Mouse (Mus musculus) lung, embryonic 16.5 days (tissue): ENCODE data around the gene Gm10230. TPM values are rescaled to one million over a fixed set of nuclear protein-coding genes. Genes with fewer than 3 reads are reported as not detected.
"Not testable (repeated sequence)": the region's sequence is repeated elsewhere in the genome, so short reads cannot be mapped to it uniquely, and the experiment has no call there.

Experiments used
- ATAC-seq: fragments of 200-750 bp; cut with Nextera tagmentation; 2 replicates; pipeline ENCODE4 v1.8.0; 2017; ENCODE audit warnings: low read depth, mild to moderate bottlenecking, moderate library complexity
- H3K27ac ChIP-seq: fragments of 300-500 bp; sonication (generic); 2 replicates; pipeline ENCODE4 v1.5.1; 2014; ENCODE audit warnings: mild to moderate bottlenecking, control low read depth, low read length
- H3K27me3 ChIP-seq: fragments of 300-500 bp; sonication (generic); 2 replicates; pipeline ENCODE4 v1.6.1; 2014; ENCODE audit warnings: low read depth, low read length, mixed read lengths; ENCODE audit not compliant: control insufficient read depth, insufficient read depth
- H3K36me3 ChIP-seq: fragments of 300-500 bp; sonication (generic); 2 replicates; pipeline ENCODE4 v1.6.1; 2014; ENCODE audit warnings: low read length; ENCODE audit not compliant: control insufficient read depth, insufficient read depth
- H3K4me1 ChIP-seq: fragments of 300-500 bp; sonication (generic); replicated peaks from 2 replicates; pipeline ENCODE4 v1.6.1; 2014; ENCODE audit warnings: low read length, mixed read lengths; ENCODE audit not compliant: control insufficient read depth, insufficient read depth
- H3K4me2 ChIP-seq: fragments of 300-500 bp; sonication (generic); 2 replicates; pipeline ENCODE4 v1.6.1; 2014; ENCODE audit warnings: low read depth, low read length, control low read depth
- H3K4me3 ChIP-seq: fragments of 300-500 bp; sonication (generic); 2 replicates; pipeline ENCODE4 v1.5.1; 2014; ENCODE audit warnings: mild to moderate bottlenecking, low read length, control low read depth
- H3K9ac ChIP-seq: fragments of 300-500 bp; sonication (generic); 2 replicates; pipeline ENCODE4 v1.6.1; 2014; ENCODE audit warnings: low read length, control low read depth
- H3K9me3 ChIP-seq: fragments of 300-500 bp; sonication (generic); 2 replicates; pipeline ENCODE4 v1.6.1; 2016; ENCODE audit warnings: low read length; ENCODE audit not compliant: control insufficient read depth
- WGBS: fragments of 180-500 bp; shearing (Covaris S2); extraction: QIAGEN DNeasy Blood & Tissue Kit; methylation state at CpG from one replicate; pipeline ENCODE4 v1.1.7; 2014; 5-methylcytosine and 5-hydroxymethylcytosine counted together
- microRNA-seq: library from miRNA; unstranded; fragments of <30 nt; microRNA quantifications from one replicate; pipeline ENCODE4, GENCODE M21; 2016
- polyA plus RNA-seq: library from polyadenylated mRNA; unstranded; fragments of >200 nt; fragmentation: Nextera tagmentation; extraction: Ambion mirVana; gene quantifications from 2 replicates; pipeline ENCODE4 v1.2.1, GENCODE M21; 2015

The Gm10230 gene
- polyA plus RNA-seq = not detected in 2 replicates

- H3K4me2 ChIP-seq, H3K27ac ChIP-seq, H3K4me1 ChIP-seq, H3K36me3 ChIP-seq, H3K9me3 ChIP-seq, H3K4me3 ChIP-seq, H3K27me3 ChIP-seq, ATAC-seq, H3K9ac ChIP-seq: not testable (repeated sequence)
- no CpG with 5 or more reads among the region's 7 CpGs for WGBS
Measured at GRCm38 (mm10) chrX:27494782-27495181, at the start of gene Gm10230. Gm10230 (minus strand) TSS chrX:27494882.

Small RNAs within 50 kb of the gene (microRNA-seq; reads per million reads assigned to microRNA genes)
- not detected for gene Gm44452
